Mouse (Mus musculus) midbrain, embryonic 11.5 days (tissue): ENCODE data around the gene Car14. TPM values are rescaled to one million over a fixed set of nuclear protein-coding genes. Genes with fewer than 3 reads are reported as not detected.

Experiments
- ATAC-seq: fragments of 200-750 bp; cut with Nextera tagmentation; 2 replicates; pipeline ENCODE4 v1.8.0; 2017; ENCODE audit warnings: moderate TSS enrichment, moderate library complexity; ENCODE audit not compliant: low FRiP score
- DNase-seq: peaks from one replicate; pipeline ENCODE4 v3.0.0; 2015; ENCODE audit warnings: low spot score; ENCODE audit errors: missing footprints
- H3K27ac ChIP-seq: fragments of 300-500 bp; sonication (generic); 2 replicates; pipeline ENCODE4 v1.5.1; 2014; ENCODE audit warnings: low read depth, low read length
- H3K27me3 ChIP-seq: fragments of 300-500 bp; sonication (generic); 2 replicates; pipeline ENCODE4 v1.6.1; 2014; ENCODE audit warnings: mild to moderate bottlenecking, low read length, moderate library complexity, mixed read lengths; ENCODE audit not compliant: control insufficient read depth, insufficient read depth
- H3K36me3 ChIP-seq: fragments of 300-500 bp; sonication (generic); 2 replicates; pipeline ENCODE4 v1.6.1; 2014; ENCODE audit warnings: mild to moderate bottlenecking, low read length, moderate library complexity, mixed read lengths; ENCODE audit not compliant: control insufficient read depth, insufficient read depth
- H3K4me1 ChIP-seq: fragments of 300-500 bp; sonication (generic); 2 replicates; pipeline ENCODE4 v1.6.1; 2014; ENCODE audit warnings: low read length; ENCODE audit not compliant: control insufficient read depth, insufficient read depth
- H3K4me2 ChIP-seq: fragments of 300-500 bp; sonication (generic); 2 replicates; pipeline ENCODE4 v1.6.1; 2014; ENCODE audit warnings: mild to moderate bottlenecking, moderate library complexity
- H3K4me3 ChIP-seq: fragments of 300-500 bp; sonication (generic); 2 replicates; pipeline ENCODE4 v1.5.1; 2014; ENCODE audit warnings: low read depth, low read length
- H3K9ac ChIP-seq: fragments of 300-500 bp; sonication (generic); 2 replicates; pipeline ENCODE4 v1.6.1; 2014; ENCODE audit warnings: low read length
- H3K9me3 ChIP-seq: fragments of 300-500 bp; sonication (generic); 2 replicates; pipeline ENCODE4 v1.6.1; 2016; ENCODE audit warnings: low read length; ENCODE audit not compliant: control insufficient read depth
- WGBS: fragments of 180-500 bp; shearing (Covaris S2); extraction: QIAGEN DNeasy Blood & Tissue Kit; methylation state at CpG from one replicate; pipeline ENCODE4 v1.1.7; 2014; 5-methylcytosine and 5-hydroxymethylcytosine counted together
- polyA plus RNA-seq: library from polyadenylated mRNA; unstranded; fragments of >200 nt; fragmentation: Nextera tagmentation; extraction: Ambion mirVana; gene quantifications from 2 replicates; pipeline ENCODE4 v1.2.1, GENCODE M21; 2014

The Car14 gene
- polyA plus RNA-seq, 1 experiment from 2014 or later = 33.4 TPM

DNA sequence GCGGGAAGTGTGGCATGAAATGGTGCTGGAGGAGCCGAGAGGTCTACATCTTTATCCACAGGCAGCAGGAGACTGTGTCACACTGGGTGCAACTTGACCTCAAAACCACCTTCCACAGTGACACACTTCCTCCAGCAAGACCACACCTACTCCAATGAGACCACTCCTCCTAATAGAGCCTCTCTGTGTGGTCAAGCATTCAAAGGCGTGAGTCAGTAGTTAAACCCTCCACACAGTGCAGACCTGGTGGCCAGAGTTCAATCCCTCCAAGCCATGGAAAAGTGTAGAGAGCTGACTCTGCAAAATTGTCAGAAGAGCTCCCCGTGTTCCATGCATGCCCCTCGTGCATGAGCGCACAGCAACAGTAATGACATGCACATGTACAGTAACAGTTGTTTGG is 38.3 kb upstream of the Car14 start:
- Histone ChIP-seq H3K27ac (no peak overlapping the region), H3K36me3 (peaks cover 43% of the 10 kb centered on the region), H3K9me3 (no peaks in the 10 kb centered on the region), H3K4me3 (no peak overlapping the region), H3K27me3 (no peaks in the 10 kb centered on the region), H3K4me2 (no peak overlapping the region), H3K9ac (no peak overlapping the region), H3K4me1 (no peaks in the 10 kb centered on the region)
- 86% methylated on average over 6 of the region's 6 CpGs for WGBS
- DNase-seq = no peak
- ATAC-seq = no peak

DNA sequence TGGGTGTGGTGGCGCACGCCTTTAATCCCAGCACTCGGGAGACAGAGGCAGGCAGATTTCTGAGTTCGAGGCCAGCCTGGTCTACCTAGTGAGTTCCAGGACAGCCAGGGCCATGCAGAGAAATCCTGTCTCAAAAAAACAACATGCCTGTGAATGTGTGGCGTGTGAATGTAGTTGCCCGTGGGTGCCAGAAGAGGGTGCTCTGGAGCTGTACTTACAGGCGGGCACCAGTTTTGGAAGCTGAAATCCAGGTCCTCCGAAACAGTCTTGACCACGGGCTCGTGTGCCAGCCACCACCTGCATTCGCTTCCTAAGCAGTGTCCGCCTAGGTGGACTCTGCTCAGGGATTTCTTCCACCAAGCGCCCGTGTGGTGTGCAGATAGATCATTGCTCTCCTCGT is 34.3 kb upstream of the Car14 start:
- Histone ChIP-seq H3K27me3 (no peaks in the 10 kb centered on the region), H3K9me3 (no peaks in the 10 kb centered on the region), H3K4me3 (no peak overlapping the region), H3K4me1 (no peaks in the 10 kb centered on the region), H3K9ac (no peak overlapping the region), H3K27ac (no peak overlapping the region), H3K36me3 (peaks cover 57% of the 10 kb centered on the region), H3K4me2 (no peak overlapping the region)
- ATAC-seq = no peak
- no peak for DNase-seq
- WGBS = 92% methylated on average over 15 of the region's 15 CpGs

DNA sequence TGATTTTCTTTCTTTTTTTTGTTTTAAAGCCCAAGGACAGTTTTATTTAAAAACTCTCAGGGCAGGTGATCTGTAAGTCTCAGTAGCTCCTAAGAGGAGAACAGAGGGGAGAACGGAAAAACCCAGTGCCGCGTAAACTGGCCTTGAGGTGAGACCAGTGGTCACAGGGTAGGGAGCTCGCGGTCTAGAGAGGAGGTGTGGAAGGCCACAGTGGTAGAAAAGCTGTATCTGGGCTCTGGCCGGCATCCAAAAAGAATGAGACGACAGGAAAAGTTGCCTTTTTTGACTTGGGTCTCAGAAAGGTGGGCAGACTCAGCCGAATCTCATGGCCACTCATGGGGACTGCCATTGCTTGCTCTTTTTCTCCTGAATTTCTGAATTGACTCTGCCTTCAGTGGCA is 33.7 kb upstream of the Car14 start:
- H3K27ac ChIP-seq = no peak overlapping the region

DNA sequence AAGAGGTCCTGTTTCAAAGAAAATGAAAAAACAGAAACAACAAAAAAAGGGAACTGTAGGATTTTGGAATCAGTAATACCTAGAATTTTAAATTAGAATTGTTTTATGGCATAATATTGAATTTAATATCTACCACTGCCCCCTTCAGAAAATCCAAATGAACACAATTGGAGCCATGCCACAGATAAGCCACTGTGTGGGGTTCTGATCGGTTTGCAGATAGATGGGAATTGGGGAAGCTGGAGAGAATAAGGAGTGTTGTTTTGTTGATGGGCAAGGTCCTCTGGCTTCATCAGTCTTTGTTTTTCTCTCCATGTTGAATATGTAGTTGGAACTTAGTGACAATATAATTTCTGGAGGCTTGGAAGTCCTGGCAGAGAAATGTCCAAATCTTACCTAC is 30.0 kb upstream of the Car14 start:
- Histone ChIP-seq H3K27ac (no peak overlapping the region), H3K4me2 (no peak overlapping the region), H3K36me3 (peaks cover 44% of the 10 kb centered on the region), H3K4me1 (peaks cover 7% of the 10 kb centered on the region; the same call in 1 of the 2 replicates), H3K4me3 (no peak overlapping the region), H3K9me3 (no peaks in the 10 kb centered on the region), H3K27me3 (no peaks in the 10 kb centered on the region), H3K9ac (no peak overlapping the region)
- ATAC-seq (no peak), DNase-seq (no peak)
- WGBS = 97% methylated on average over 1 of the region's 1 CpGs

More for the DNA sequence above, 33.7 kb upstream of the Car14 start:
- no peaks in the 10 kb centered on the region for H3K4me1 ChIP-seq
- DNase-seq (no peak), ATAC-seq (no peak)
- H3K27me3 ChIP-seq = no peaks in the 10 kb centered on the region
- peaks cover 63% of the 10 kb centered on the region for H3K36me3 ChIP-seq
- no peak overlapping the region for H3K9ac ChIP-seq
- H3K4me3 ChIP-seq = no peak overlapping the region
- no peaks in the 10 kb centered on the region for H3K9me3 ChIP-seq
- H3K4me2 ChIP-seq = no peak overlapping the region
- 96% methylated on average over 8 of the region's 8 CpGs for WGBS

DNA sequence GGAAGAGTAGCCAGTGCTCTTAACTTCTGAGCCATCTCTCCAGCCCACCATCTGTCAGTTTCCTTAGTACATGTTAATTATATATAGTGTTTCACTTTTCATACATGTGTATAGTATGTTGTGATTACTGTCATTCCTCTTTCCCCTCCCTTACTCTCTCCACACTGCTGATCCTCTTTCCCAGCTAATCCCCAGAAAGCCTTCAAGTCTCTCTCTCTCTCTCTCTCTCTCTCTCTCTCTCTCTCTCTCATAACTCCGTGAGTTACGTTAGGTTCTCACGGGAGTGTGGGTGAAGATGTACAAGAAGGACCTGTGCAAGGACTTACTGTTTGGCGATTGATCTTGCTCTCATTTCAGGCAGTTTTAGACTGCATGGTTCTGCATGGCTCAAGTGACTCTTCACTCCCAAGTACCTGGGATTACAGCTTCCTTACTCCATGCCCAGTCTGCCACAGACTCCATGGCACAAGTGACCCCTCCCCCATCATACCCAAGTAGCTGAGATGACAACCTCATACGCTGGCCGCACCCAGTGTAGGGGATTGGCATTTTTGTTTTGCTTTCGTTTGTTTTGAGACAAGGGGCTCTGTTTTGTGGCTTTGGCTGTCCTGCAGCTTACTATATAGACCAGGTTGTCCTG is 28.7 kb upstream of the Car14 start:
- H3K4me3 ChIP-seq = no peak overlapping the region
- no peak overlapping the region for H3K4me2 ChIP-seq
- H3K9ac ChIP-seq = no peak overlapping the region
- no peak overlapping the region for H3K27ac ChIP-seq
- no peaks in the 10 kb centered on the region for H3K9me3 ChIP-seq
- H3K4me1 ChIP-seq = peaks cover 7% of the 10 kb centered on the region; the same call in 1 of the 2 replicates
- H3K27me3 ChIP-seq = no peaks in the 10 kb centered on the region
- WGBS = 95% methylated on average over 7 of the region's 7 CpGs
- ATAC-seq (no peak), DNase-seq (no peak)
- peaks cover 33% of the 10 kb centered on the region for H3K36me3 ChIP-seq

DNA sequence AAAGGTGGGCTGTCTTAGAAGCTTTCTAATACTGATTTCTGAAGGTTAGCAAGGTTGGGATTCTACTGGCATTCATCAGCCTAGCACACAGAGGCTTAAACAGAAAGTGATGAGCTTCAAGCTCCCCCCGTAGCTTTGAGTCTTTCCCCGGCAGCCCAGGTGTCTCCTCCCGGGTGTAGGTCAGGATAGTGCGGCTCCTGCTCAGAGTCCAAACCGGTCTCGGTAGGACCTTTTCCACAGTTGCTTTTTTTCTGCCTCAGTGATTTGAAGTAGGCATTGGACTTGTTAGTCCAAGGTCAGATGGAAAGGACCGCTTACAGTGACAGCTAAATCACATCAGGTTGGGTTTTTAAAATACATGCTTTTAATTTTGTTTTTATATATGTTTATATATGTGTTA is 28.1 kb upstream of the Car14 start:
- peaks cover 7% of the 10 kb centered on the region; the same call in 1 of the 2 replicates for H3K4me1 ChIP-seq
- H3K27me3 ChIP-seq = no peaks in the 10 kb centered on the region
- no peaks in the 10 kb centered on the region for H3K9me3 ChIP-seq
- DNase-seq = no peak
- ATAC-seq = no peak
- no peak overlapping the region for H3K27ac ChIP-seq
- WGBS = 91% methylated on average over 7 of the region's 7 CpGs
- no peak overlapping the region for H3K9ac ChIP-seq
- no peak overlapping the region for H3K4me3 ChIP-seq
- H3K4me2 ChIP-seq = no peak overlapping the region
- peaks cover 26% of the 10 kb centered on the region for H3K36me3 ChIP-seq

DNA sequence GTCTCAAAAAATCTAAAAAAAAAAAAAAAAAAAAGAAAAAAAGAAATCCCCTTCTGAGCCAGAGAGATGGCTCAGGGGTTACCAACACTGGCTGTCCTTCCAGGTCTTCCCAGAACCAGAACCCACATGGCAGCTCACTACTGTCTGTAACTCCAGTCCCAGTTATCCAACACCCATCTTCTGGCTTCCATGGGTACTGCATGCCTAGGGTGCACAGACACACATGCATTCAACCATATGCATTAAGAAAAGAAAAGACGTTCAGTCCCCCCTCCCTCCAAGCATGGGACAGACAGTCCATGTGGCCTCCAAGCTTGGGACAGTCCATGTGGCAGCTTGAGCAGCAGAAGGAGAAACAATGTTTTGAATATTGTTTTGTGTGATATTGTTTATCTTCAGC is 27.7 kb upstream of the Car14 start:
- WGBS = 59% methylated on average over 1 of the region's 1 CpGs
- no peak for ATAC-seq
- no peaks in the 10 kb centered on the region for H3K27me3 ChIP-seq
- DNase-seq = no peak
- peaks cover 7% of the 10 kb centered on the region; the same call in 1 of the 2 replicates for H3K4me1 ChIP-seq
- H3K9ac ChIP-seq = no peak overlapping the region
- H3K9me3 ChIP-seq = no peaks in the 10 kb centered on the region
- H3K36me3 ChIP-seq = peaks cover 22% of the 10 kb centered on the region
- H3K4me3 ChIP-seq = no peak overlapping the region
- no peak overlapping the region for H3K4me2 ChIP-seq
- H3K27ac ChIP-seq = no peak overlapping the region

DNA sequence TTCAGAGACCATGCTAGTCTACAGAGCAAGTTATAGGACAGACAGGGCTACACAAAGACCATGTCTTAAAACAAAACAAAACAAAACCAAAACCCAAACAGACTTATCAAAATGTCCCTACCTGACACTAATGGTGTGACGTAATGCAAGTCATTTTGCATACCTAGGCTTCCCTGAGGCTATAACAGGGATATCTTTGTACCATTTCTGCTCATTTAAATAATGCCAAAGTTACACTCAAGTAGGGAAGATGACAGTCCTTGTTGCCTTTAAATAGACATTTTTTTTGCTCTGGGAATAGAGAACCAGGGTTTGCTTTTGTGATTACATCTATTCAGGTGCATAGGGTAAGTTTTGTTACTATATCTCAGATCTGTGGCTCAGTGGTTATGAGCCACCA is 27.0 kb upstream of the Car14 start:
- no peak overlapping the region for H3K27ac ChIP-seq
- 89% methylated on average over 1 of the region's 1 CpGs for WGBS
- peaks cover 17% of the 10 kb centered on the region for H3K36me3 ChIP-seq
- H3K9me3 ChIP-seq = no peaks in the 10 kb centered on the region
- H3K4me2 ChIP-seq = no peak overlapping the region; the same call in 1 of the 2 replicates
- H3K4me1 ChIP-seq = peaks cover 7% of the 10 kb centered on the region; the same call in 1 of the 2 replicates
- H3K27me3 ChIP-seq = no peaks in the 10 kb centered on the region
- 0 out of 2 replicates have a peak overlapping the region, but pooled peaks have one; percentile 1 for H3K9ac ChIP-seq
- DNase-seq (no peak), ATAC-seq (no peak)
- no peak overlapping the region for H3K4me3 ChIP-seq

DNA sequence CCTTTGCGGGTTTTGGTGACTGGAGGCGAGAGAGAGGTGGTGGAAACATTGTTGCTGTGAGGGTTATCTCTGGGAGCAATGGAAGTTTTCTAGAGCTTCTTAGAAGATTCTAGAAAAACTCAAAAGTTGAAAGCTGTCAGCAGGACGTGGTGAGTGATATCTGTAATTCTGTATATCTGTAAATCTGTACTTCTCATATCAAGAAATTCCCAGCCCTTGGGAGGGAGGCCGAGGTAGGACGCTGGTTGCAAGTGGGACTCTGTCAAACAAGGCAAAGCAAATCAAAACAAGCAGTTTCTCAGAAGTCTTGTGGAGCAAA is 25.9 kb upstream of the Car14 start:
- peaks cover 7% of the 10 kb centered on the region; the same call in 1 of the 2 replicates for H3K4me1 ChIP-seq
- H3K27me3 ChIP-seq = no peaks in the 10 kb centered on the region
- WGBS = 6% methylated on average over 5 of the region's 5 CpGs
- H3K4me3 ChIP-seq = peak overlapping the region; percentile 97
- peak overlapping the region; percentile 55 for H3K4me2 ChIP-seq
- ATAC-seq (no peak), DNase-seq (no peak)
- peaks cover 15% of the 10 kb centered on the region for H3K36me3 ChIP-seq
- no peaks in the 10 kb centered on the region for H3K9me3 ChIP-seq
- peak overlapping the region; percentile 96 for H3K9ac ChIP-seq
- peak overlapping the region; percentile 72 for H3K27ac ChIP-seq
